Mouse (Mus musculus): Measurements from ENCODE around the gene Pxk.
A peak's percentile ranks its signal among the peaks of the same experiment; 100 is the strongest.

Gene Pxk

GRCm38 (mm10) chr14:8097978-8098686 is at the start of gene Pxk:
TSS of gene Pxk (plus strand) at chr14:8098211.
- peak; percentile 77 for DNase-seq (ENCODE audit: low spot score)

- no peak for DNase-seq (ENCODE audit: low spot score)
Measured at GRCm38 (mm10) chr14:8049334-8049733, 48.7 kb upstream of the Pxk start.

DNA sequence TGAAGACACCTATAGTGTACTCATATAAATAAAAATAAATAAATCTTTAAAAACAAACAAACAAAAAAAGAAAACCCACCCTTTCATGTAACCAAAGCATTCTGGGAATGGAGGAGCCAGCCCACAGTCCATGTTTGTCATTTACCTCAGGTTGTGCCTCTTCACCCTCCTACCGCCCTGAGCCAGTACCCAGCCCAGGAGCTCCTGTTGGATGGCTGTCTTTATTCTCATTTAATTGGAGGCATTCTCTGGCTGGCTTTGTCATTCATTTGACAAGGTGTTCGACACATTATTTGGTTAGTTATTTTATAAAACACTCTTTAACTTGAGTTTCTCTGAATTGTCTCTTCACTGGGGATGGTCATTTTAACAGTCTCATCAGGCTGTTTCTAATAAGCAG is 46.1 kb upstream of the Pxk start:
- no peak for DNase-seq (ENCODE audit: low spot score)

DNA sequence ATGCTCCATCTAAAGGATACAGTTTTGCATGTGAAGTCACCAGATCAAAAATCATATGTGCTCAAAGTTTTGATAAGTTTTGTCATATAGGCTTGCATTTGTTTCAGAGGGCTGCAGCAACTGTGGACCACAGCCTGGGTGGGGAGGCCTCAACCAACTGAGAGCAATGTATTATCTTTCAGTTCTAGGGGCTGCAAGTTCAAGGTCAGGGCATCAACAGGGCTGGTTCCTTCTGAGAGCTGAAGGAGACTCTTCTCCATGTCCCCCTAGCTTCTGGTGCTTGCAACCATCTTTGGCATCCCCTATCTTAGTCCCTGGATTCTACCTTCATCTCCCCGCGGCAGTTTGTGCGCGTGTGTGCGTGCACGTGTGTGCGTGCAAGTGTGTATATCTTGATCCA is 45.4 kb upstream of the Pxk start:
- no peak for DNase-seq (ENCODE audit: low spot score)

GRCm38 (mm10) chr14:8054310-8055102 is 43.5 kb upstream of the Pxk start:
- DNase-seq (ENCODE audit: low spot score): peak; percentile 52

DNA sequence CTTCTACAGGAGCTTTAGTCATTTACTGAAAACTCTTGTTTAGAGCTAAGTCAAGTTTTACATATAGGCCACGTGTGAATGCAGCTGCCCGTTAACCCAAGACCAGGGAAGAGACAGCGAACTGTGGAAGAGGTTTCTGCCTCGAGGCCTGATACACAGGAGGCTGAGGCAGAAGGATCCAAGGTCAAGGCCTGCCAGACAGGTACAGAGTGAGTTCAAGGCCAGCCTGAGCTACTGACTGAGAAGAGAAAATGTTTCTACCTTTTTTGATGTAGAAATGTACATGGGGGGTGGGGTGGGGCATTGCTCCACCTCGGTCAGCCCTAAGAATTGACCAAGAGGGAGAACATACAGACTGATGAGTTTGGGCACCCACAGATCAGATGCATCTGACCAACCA is 41.9 kb upstream of the Pxk start:
- no peak for DNase-seq (ENCODE audit: low spot score)

DNA sequence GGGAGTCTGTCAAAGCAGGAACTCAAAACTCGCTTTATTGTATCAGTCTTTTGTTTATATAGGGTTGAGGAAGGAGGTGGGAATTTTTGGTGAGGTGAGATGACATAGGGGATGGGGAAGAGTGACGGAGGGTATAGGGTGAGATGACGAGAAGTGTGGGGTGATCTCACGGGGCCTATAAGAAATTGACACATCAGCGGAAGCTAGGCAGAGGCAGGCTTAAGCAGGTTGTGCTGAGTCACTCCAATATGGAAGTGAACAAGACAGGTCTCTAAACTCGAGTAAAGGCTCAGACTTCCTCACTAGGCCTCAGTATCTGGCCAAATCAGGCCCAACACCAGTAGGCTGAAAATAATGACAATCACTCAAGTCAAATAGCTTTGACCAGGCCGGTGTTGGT is 38.1 kb upstream of the Pxk start:
- no peak for DNase-seq (ENCODE audit: low spot score)

DNA sequence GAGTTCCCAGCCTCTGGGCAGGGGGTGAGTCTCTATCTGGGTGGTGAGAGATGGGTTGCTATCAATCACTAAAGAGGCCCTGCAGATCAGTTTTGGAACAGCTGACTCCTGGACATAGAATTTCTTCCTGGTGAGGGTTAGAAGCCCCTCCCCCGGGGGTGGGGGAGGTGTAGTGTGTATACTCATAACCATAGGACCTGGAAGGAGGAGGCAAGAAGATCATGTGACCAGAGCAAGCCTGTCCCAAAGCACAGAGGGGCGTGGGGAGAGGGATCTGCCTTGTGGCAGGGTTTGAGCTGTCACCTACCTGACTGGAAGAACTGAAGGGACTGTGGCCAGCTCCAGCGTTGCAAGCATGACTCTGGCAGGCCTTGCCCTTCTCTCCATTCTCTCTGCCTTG is 35.9 kb upstream of the Pxk start:
- DNase-seq (ENCODE audit: low spot score): no peak

DNA sequence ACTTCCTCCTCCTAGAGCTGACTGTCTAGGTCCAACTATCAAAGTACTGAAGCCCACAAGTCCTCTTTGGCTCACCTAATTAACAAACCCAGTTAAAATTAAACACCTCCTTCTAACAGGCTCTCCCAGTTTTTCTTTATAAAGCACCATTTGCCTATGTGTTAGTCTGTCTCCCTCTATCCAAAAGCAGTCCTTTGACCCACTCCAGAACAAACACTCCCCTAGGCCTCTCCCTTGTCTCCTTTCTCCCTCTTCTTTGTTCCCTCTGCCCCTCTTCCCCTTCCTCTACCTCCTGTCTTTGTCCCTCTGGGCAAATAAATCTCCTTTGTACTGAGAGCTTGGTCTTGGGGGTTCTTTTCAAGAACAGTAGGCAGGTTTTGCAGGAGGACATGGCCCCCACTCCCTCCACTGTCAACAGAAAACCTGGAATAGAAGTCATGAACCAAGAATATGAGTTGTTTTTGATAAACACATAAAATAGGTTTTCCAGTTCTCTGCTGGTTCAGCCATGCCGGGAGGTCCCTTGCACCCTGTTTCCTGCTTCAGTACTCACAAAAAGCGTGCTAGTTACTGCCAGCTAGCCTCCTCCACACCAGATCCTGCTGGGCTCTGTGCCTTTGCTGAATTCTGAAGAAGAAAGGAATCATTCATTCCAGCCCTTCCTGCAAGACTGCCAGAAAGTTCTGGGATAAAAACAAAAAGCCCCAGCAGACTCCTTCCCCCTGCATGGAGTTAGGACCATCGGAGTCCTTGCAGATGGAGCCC is 35.3 kb upstream of the Pxk start:
- DNase-seq (ENCODE audit: low spot score): no peak

- DNase-seq (ENCODE audit: low spot score): no peak
Measured at GRCm38 (mm10) chr14:8063835-8064785, 33.9 kb upstream of the Pxk start.

- DNase-seq (ENCODE audit: low spot score): peak; percentile 85
Measured at GRCm38 (mm10) chr14:8080165-8080679, 17.8 kb upstream of the Pxk start, which contains the start of gene Rpp14. TSS of gene Rpp14 (plus strand) at chr14:8080367.

DNA sequence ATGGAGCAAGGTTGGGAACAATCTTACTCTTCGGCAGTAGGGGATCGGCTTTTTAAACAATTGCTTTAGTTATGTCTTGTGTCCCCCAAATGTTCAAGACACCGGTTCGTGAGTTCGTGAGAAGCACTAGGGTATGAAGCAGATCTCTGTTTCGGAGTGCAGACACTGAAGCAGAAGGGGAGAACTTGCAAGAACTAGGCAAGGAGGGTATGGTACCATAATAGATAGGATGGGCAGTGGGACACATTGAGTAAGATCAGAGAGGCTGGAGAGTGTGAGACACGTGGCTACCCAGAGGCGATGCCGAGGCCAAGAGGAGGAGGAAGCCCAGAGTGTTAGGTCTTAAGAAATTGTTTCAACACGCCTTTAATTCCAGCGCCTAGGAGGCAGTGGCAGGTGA is 17.3 kb upstream of the Pxk start:
- DNase-seq (ENCODE audit: low spot score): no peak

DNA sequence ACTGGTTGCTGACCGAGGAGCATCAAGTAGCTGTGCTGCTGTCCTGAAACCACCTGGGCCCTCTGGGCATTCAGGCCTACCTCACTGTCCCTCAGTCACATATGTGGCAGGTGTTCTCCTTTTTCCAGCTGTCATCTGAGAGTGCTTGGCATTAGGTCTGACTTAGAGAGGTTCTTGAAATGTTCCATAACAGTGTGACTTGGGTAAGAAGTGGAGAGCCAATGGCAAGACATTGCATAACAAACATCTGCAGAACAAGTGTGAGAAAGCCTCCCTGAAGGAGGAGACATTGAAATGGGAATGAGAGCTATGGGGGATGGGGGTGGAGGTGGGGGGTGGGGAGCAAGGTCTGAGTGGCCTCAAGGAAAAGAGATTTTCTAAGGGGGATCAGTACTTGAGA is 15.1 kb upstream of the Pxk start:
- DNase-seq (ENCODE audit: low spot score): no peak

- DNase-seq (ENCODE audit: low spot score): no peak
Measured at GRCm38 (mm10) chr14:8089016-8089415, 9.0 kb upstream of the Pxk start.

DNA sequence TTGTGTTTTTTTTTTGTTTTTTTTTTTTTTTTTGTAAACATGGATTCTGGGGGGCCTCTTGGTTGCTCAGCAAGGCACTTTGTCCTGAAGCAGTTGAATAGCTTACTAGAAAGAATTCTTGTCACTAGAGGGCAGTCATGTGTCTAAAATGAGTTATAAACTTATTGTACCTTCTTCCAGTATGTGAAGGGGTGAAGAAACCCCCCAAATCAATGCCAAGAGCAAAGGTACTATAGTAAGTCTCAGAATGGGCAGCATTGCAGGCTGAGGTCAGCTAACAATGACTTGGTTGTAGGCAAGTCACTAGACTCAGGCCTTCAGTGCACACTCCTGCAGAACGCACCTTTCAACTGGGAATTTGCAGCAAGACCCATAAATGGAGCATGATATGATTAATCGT is 5.4 kb upstream of the Pxk start:
- DNase-seq (ENCODE audit: low spot score): no peak

GRCm38 (mm10) chr14:8093427-8093826 is 4.6 kb upstream of the Pxk start:
- peak; percentile 24 for DNase-seq (ENCODE audit: low spot score)

GRCm38 (mm10) chr14:8094931-8095561 is 3.0 kb upstream of the Pxk start:
- DNase-seq (ENCODE audit: low spot score): no peak

GRCm38 (mm10) chr14:8095562-8095950 is 2.5 kb upstream of the Pxk start:
- DNase-seq (ENCODE audit: low spot score): no peak

DNA sequence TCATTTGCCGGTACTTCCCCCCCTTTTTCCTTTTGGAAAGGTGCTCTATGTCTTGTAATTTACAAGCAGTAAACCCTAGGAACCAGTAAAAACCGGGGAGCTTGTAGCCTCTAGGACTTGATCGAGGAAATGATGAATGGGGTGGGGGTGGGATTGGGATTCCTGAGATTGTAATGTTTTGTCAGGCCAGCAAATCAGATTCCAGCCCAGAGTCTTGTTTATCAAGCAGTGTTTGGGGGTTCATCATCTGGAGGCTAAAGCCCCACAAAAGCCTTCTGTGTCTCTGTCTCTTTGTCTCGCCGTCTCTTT is 630 bp downstream of the Pxk start:
- DNase-seq (ENCODE audit: low spot score): no peak

GRCm38 (mm10) chr14:8099561-8100021 is 1.6 kb downstream of the Pxk start:
- DNase-seq (ENCODE audit: low spot score): no peak

- DNase-seq (ENCODE audit: low spot score): no peak
Measured at GRCm38 (mm10) chr14:8101886-8102285, 3.9 kb downstream of the Pxk start.

All from ovary, adult 18-20 months (tissue).